Mouse (Mus musculus) right cerebral cortex, postnatal 10 days (tissue): ENCODE measurements around the gene Pde7b.

Experiments
- DNase-seq, 2 experiments: peaks; one replicate each; pipeline ENCODE4 v3.0.0; 2021; ENCODE audit warnings: low spot score in 2 of 2

Gene Pde7b

DNA sequence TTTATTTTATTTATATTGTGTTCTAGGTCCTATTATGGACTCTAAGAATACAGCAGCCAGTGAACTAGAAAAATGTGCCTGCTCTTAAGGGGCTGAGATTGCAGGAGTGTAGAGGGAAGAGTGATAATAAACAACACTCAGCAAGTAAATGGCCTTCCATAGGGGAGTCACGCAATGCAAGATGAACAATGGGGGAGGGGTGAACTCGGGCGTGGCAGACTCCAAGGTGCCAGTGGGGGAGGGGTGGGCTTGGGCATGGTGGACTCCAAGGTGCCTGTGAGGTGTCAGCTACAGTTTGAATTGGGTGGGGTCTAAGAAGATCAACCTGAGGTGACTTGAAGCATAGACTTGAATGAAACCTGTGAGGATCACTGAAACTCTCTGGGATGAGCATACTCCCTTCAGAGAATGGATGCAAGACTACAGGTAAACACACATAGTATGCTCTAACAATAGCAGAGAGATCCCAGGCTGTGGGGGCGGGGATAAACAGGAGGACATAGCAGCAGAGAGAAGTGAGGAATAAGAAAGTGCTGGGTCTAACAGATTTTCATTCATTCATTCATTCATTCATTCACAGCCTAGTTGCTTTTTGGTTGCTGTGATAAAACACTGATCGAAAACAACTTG lies 230.9 kb downstream of the Pde7b start:
- no peak for DNase-seq

DNA sequence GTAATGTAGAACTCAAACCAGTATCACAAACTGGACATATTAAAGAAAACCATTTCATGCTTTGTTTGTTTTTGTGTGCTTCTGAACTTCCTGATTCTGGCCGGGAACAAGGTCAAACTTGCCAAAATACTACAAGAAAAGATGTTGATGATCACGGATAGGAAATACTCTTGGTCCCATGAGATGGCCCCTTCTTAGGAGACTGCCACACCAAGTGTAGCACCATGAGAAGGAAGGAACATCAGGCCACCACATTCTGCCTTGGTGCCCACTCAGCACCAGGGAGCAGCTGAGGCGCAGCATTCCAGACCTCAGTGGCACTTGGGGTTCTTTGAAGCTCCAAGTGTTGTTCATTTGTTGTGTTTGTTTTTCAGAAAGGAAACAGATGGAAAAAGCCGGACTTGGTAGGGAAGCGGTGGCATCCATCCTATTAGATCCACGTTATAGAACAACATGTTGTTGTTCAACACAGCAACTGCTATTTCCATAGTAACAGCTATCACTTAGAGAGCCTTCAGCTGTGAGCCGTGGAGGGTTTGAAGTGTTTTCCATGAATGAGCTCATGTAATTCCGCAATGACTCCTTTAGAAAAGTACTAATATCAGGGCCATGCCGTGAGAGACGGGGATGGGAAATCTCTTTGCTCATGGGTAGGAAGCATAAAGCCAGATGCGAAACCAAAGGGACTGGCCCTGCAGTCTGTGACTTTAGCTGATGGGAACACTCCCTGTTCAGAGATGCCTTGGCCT lies 232.5 kb downstream of the Pde7b start:
- peak in 1 of 2 experiments; percentile 35 for DNase-seq

DNA sequence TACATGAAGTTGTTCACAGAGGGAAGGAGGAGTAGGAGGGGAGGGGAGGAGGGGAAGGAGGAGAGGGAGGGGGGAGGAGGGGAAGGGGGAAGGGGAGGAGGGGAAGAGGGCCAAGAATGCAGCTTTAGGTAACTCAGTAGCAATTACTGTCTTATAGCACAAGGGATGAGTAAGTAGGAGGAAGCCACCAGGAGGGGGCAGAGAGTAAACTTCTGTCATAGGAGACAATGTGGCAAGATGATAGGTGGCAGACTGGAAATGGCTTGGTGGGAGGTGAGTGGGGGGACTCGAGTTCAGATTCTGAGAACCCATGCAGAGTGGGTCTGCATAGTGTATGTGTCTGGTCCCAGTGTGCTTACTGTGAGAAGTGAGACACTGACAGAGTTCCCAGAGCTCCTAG lies 234.1 kb downstream of the Pde7b start:
- DNase-seq: no peak

DNA sequence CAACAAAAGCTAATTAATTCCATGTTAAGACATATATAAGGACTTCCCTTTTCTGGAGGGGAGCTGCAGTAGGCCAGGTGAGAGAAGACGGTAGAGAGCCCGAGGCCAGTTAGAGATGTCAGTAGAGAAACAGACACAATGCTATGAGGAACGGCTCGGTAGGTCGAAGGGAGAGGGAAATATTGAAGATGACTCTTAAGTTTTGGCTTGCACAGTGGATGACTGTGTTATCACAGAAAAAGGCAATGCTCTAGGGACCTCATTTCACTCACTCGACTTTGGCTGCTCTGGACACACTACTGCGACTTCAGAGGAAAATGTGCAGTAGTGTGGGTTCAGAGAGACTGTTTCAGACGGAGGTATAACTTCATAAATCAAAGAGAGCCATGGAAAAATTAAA lies 234.6 kb downstream of the Pde7b start:
- no peak for DNase-seq

DNA sequence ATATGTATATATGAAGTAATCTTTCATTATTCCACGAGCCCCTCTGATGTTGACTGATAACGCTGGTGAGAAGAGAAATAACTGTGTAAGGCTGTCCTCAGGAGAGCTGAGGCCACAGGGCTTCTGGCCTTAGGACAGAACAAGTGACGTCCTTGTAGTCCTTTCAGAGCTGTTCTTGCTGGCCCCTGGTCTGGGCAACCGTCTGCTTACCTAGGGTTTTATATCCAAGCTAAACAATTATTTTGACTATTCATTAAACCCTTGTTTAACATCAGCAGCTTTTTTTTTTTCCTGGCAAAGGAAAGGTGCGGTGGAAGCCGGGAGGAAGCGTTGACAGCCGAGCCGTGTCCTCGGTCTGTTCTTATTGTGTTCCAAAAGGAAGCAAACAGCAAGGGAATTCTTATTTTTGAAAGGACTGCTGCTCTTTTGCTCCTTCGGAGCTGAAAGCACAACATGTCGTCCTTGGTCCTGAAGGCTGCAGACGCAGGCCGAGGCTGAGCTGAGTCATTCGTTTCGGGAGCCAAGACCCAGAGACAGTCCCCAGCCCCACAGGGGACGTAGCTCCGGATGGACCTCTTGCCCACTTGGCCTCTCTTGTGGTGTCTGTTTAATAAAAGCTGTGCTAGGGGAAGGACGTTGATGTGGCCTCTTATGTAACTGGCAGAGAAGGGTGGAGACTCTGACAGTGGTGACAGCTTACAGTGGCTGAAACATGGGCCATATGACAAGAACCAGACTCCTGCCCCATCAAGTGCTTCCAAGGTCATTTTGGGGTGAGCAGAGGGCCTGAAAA lies 238.2 kb downstream of the Pde7b start:
- no peak for DNase-seq

DNA sequence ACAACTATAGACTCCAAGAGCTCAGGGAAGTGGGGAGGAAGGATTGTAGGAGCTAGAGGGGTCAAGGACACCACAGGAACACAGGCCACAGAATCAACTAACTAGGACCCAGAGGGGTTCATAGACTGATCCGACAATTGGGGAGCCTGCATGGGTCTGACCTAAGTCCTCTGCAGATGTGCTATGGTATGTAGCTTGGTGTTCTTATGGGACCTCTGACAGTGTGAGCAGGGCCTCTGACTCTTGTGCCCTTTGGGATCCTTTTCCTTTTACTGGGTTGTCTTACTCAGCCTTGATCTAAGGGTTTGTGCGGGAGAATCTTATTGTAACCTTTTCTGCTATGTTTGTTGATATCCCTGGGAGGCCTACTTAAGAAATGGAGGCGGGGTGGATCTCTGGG lies 239.1 kb downstream of the Pde7b start:
- DNase-seq: no peak

DNA sequence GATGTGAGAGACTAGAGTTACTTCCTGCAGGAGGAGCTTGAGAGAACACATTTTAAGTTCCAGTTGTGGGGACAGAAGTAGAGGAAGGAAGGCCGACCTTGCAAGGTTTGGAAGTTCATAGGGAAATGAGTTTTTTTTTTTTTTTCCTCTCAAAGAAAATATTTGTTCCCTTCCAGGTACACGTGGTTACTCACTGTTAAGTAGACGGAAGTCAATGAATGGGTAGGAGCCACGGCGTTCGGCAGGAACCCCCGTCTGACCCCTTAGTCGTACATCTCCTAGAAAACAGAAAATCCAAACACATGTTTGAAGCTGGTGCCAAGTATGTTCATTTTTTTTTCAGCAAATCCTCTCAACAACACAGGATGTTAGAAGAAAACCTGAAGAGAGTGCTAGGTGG lies 245.4 kb downstream of the Pde7b start:
- no peak for DNase-seq

DNA sequence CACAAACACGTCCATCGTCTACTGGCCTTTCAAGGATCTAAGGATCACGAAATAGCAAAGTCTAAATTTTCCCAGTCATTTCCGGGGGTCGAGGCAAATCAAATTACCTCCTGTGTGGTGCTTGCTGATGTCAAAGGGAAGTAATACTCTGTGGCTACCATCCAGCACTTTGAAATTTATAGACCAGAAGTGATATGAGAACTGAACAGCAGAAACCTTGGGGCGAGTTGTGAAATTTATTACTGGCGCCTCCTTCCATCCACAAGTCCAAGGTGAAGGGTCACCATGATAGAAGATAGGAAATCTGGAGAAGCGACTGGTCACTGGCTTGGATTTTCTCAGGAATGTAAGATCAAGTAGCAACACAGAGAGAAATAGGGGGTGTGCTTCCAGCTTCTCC lies 246.4 kb downstream of the Pde7b start:
- no peak for DNase-seq

DNA sequence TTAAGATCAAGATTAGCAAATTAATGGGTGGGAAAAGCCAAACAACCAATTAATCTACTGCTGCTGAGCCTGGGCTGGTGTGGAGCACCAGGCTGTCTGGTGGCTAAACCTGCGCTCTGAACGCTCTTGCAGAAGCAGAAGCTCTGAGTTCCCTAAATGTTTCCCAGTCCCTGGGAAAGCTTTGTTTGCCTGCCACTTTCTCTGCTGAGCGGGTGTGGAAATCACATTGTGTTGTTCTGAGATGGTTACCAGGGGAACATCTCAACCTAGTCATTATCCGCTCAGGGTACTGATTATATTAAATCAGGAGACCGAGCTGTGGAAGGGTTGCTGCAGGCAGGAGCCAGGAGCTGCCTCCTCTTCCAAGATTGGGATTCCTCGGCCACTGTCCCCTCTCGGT lies 250.0 kb downstream of the Pde7b start:
- peak; percentile 61 to 71 for DNase-seq

DNA sequence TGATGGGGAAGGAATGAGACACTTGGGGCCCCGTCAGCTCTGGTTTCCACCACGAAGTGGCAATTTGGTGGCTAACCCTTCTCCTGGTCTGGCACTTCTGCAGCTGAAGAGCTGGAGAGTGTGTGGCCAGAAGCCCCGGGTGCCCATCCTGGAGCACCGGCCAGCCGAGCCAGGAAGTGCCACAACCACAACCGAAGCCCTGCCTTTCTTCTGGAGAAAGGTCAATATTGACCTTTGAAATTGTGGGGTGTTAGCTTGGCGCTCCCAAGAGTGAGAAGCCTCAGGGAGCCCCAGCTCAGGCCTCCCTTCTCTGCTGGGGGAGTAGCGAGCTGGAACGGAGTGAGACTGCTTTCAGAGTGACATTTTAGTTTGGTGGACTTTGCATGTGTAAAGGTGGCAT lies 250.8 kb downstream of the Pde7b start:
- DNase-seq: no peak

DNA sequence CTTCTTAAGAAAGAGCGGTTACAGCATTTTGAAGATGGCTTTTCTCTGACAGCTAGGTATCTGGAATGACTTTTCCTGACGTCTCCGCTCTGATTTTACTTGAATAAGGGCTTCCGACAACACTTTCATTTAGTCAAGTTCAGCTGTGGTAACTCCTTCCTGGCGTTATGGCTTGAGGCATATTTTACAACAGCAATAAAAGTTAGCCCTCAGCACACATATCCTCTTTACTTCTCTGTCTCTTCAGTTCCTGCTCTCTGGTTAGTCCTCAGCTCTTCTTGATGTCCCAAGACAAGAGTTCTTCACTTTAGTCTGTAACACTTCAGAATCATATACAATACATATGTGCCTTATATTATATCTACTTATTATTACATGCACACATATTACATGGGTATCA lies 251.4 kb downstream of the Pde7b start:
- no peak for DNase-seq

DNA sequence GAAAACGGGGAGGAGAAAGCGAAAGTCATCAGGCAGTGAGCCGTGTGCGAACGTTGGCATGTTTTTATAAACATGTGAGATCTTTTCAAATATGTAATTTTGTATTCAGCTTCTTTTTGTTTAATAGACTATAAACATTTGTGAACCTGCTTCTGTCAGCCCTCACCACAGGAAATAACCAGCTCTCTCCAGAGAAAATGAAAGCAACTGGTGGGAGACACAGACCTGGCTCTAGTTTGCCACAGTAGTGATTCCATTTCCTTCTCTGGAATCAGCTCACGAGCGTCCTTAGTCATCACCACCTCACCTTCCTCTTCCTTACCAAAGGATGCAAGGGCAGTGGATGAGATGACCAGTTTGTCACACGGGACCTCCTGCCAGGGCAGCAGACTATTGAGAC lies 252.9 kb downstream of the Pde7b start:
- DNase-seq: no peak

DNA sequence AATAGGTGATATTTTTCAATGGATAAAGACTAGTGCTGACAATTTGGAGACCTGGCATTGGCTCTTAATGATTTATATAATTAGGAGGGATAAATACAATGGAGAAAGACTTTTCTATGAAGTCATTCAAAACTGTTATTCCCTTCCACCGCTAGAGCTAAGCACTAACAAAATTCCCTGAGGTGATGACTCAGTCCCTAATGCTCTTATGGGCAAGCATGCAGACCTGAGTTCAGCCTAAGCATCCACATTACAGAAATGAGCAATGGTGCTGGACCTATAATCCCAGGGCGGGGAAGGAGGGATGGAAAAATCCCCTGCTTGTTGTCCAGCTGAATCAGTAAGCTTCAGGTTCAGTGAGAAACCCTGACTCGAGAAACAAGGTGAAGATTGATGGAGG lies 260.2 kb downstream of the Pde7b start:
- DNase-seq: no peak

DNA sequence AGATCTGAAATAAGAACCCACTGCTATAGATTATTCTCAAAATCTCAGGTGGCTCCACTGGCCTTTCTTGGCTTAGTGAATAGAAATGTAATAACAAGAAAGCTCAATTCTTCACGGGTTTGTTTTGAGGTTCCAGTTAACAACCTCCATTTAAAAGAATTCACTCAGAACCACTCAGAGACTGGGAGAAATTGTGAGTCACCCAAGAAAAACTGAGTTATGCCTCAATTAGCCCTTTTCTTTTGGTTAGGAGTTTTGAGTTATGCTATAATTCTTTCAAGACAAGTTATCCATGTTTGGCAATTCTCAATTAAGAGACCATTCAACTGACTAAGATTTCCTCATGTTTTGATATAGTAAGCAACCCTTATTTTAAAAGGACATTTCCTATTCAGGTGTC lies 260.9 kb downstream of the Pde7b start:
- no peak for DNase-seq

DNA sequence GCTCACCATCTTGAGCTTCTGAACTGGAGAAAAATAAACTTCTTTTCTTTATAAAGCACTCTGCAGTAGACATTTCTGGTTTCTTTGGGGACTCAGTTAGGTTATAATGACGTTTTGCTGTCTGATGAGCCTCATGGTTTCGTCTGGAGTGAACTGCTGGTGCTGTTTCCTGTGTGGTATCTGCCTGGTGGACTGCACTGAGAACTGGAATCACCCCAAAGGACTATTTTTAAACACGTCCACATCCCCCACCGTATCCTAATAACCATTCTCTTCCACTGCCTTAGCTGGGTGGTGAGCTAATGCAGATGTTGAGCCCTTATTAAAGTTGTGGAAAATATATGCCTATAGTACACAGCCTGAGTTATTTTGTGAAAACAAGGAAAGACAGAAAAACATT lies 262.3 kb downstream of the Pde7b start:
- no peak for DNase-seq

DNA sequence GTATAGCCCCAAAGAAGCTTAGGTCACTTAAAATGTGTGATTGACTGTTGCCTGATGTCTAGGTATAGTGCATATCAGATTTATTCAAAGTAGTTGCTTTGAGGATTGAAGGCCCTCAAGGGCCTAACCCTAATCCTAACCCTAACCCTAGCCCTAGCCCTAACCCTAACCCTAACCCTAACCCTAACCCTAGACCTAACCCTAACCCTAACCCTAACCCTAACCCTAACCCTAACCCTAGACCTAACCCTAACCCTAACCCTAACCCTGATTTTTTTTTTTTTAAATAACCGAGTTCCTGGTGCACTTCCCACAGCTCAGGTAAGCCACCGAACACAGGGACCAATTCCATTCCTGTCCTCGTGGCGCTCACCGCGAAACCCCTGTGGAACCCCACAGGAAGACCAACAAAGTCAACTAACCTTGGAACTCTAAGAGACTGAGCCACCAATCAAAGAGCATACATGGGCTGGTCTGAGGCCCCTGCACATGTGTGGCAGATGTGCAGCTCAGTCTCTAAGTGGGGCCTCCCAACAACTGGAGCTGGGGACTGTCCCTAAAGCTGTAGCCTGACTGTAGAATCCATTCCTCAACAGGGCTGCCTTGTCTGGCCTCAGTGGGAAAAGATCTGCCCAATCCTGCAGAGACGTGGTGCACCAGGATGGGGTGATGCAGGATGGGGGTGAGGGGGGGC lies 265.1 kb downstream of the Pde7b start:
- DNase-seq: no peak

DNA sequence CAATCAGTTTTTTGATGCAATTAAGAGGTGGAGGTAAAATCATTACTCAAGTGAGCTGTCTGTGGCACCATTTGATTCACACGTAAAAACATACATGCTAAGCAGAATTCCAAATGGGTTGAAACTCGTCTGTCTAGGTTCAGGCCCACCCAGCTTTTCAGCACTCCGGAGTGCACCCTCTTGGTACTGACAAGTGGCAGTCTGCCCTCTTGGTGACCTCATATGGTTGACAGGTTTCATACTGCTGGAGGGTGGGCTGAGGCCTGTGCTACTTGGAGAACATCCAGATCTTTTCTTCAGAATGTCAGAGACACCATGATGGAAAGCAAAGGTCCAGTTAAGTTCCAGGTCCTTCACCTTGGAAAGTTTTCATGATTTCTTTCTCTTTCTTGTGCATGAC lies 265.7 kb downstream of the Pde7b start:
- DNase-seq: no peak

DNA sequence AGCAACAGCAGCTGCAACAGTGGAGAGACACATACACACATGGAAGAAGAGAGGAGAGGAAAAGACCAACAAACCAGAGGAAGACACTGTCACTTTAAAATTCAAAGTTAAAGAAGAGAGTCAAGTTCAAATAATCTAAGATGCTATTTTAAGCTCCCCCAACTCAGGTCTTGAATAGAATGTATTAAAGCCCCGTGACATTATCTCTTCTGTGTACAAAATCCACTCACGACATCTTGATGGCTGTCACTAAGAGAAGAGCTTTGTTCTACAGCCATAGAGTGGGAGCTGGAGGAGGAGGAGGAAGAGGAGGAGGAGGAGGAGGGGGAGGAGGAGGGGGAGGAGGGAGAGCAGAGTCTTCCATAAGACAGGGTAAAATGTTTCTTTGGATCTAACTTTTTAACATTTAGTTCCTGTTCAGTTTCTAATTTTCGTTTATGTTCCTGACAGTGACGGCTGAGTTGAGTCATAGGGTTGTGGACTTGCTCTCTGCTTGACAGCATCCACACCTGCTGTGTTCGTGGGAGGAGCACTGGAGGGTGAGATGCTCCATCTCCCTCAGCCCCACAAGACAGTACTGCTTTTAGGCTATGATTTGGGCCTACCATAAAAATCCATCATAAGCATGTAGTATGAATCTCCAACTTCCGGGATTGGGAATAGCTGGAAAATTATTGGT lies 270.4 kb downstream of the Pde7b start:
- no peak for DNase-seq

DNA sequence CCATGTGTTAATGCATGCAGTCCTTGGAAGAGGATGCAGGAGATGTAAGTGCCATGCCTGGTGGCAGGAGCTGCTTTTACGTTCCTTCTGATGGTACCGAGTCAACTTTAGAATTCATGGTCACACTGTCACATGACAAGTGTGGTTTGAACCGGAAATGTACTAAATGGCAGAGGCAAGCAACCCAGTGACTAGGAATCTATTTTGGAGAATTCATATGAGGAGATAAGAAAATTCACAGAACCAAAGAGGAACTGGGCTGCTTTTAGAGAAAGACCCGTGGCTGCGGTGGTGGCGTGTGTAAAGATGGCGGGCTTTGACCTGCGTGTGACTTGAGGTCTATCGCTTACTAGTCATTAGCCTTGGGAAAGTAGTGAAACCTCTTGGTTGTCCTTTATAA lies 287.4 kb downstream of the Pde7b start:
- no peak for DNase-seq

DNA sequence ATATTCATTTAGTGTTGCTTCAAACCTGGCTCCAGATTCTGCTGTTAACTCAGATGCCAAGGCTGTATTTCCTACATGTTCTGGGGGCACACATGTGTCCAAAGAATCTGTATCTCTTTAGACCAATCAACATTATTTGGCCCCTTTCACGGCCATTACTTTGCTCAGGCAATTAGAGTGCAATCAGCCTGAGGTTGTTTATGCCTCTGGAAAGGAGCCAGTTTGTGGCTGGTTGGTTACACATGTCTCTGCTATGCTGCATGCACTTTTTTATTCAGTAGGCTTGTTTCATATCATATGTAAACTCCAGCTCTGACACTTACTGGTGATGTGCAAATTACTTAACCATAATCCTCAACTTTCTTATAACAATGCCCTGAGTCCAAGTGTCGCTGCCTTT lies 287.9 kb downstream of the Pde7b start:
- no peak for DNase-seq

DNA sequence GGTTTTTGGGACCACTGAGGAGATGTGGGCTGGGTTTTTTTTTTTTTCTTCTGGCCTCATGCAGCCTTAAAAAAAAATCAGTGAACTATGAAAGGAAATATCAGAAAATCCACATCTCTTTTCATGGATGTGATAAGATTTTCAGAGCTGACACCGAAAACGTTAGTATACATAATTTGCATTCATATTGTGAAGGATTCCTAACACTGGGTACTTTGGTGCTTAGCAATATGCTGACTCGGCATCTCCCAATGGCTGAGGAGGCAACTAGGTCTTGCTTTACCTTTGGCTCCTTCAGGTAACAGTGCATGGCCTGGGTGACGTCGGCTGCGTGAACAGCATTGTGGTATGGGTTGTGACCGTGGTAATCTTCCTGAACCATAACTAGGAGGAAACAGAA lies 289.0 kb downstream of the Pde7b start:
- no peak for DNase-seq

DNA sequence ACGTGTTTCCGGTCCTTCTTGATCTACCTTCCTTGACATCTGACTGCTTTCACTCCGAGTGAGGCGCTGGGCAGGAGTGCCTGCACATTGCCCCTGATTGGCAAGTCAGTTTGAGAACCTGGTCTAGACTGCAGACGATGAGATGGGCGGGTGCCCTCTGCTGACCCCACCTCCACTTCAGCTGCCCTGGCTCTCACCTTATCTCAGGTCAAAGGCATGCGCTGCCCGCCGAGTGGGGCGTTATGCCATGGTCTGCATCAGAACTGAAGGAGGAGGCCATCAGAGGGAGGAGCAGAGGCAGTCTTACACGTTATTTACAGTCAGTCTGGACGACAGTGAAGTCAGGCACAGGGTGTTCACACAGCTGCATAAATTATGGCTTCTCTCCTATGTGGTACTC lies 293.5 kb downstream of the Pde7b start:
- no peak for DNase-seq
